Mouse (Mus musculus) right cerebral cortex, adult 18-20 months (tissue): ENCODE measurements at regions not wholly inside any gene's neighbourhood (a gene's known extent, or its start where the extent isn't known, plus 50 kb on each side); places are given as distances from the start of the nearest gene placed in this dataset.
"Not testable (repeated sequence)": the region's sequence is repeated elsewhere in the genome, so short reads cannot be mapped to it uniquely, and the experiment has no call there.

Experiments used
- DNase-seq: peaks from one replicate; pipeline ENCODE4 v3.0.0; 2022; ENCODE audit warnings: mixed read lengths

GRCm38 (mm10) chr8:90046779-90047178, 301.4 kb downstream of the Tox3 start:
- DNase-seq: no peak

GRCm38 (mm10) chr8:90036436-90036835, 311.7 kb downstream of the Tox3 start:
- DNase-seq: no peak

GRCm38 (mm10) chr8:90032572-90032971, 315.6 kb downstream of the Tox3 start:
- no peak for DNase-seq

GRCm38 (mm10) chr8:90031220-90031619, 316.9 kb downstream of the Tox3 start:
- no peak for DNase-seq

- not testable (repeated sequence) for DNase-seq
These were observed 330.2 kb downstream of the Tox3 start for GRCm38 (mm10) chr8:90017958-90018357.

- no peak for DNase-seq
These were observed 334.4 kb downstream of the Tox3 start for GRCm38 (mm10) chr8:90013755-90014154.

GRCm38 (mm10) chr8:90011682-90012409, 336.3 kb downstream of the Tox3 start:
- no peak for DNase-seq

- no peak for DNase-seq
These were observed 338.7 kb downstream of the Tox3 start for GRCm38 (mm10) chr8:90009431-90009830.

GRCm38 (mm10) chr8:90000899-90001640, 347.1 kb downstream of the Tox3 start:
- DNase-seq: peak; percentile 70

- no peak for DNase-seq
These were observed 354.4 kb downstream of the Tox3 start for GRCm38 (mm10) chr8:89993743-89994142.

- DNase-seq: no peak
These were observed 364.3 kb downstream of the Tox3 start for GRCm38 (mm10) chr8:89983859-89984258.

GRCm38 (mm10) chr8:89982551-89982950, 365.6 kb downstream of the Tox3 start:
- DNase-seq: no peak

GRCm38 (mm10) chr8:89981320-89981719, 366.8 kb downstream of the Tox3 start:
- DNase-seq: no peak

- no peak for DNase-seq
These were observed 367.7 kb downstream of the Tox3 start for GRCm38 (mm10) chr8:89980441-89980840.

GRCm38 (mm10) chr8:89962799-89963198, 385.3 kb downstream of the Tox3 start:
- peak; percentile 22 for DNase-seq

GRCm38 (mm10) chr8:89957486-89957885, 390.7 kb downstream of the Tox3 start:
- DNase-seq: no peak

- no peak for DNase-seq
These were observed 391.6 kb downstream of the Tox3 start for GRCm38 (mm10) chr8:89956482-89957020.

- peak; percentile 78 for DNase-seq
These were observed 409.3 kb downstream of the Tox3 start for GRCm38 (mm10) chr8:89938836-89939235.

GRCm38 (mm10) chr8:89934521-89934920, 413.6 kb downstream of the Tox3 start:
- DNase-seq: no peak

GRCm38 (mm10) chr8:89926666-89927232, 421.4 kb downstream of the Tox3 start:
- peak; percentile 14 for DNase-seq

GRCm38 (mm10) chr8:89924697-89925096, 423.4 kb downstream of the Tox3 start:
- DNase-seq: not testable (repeated sequence)

- no peak for DNase-seq
These were observed 434.1 kb downstream of the Tox3 start for GRCm38 (mm10) chr8:89914076-89914475.

- DNase-seq: peak; percentile 7
These were observed 441.9 kb downstream of the Tox3 start for GRCm38 (mm10) chr8:89906200-89906599.

- DNase-seq: no peak
These were observed 442.6 kb downstream of the Tox3 start for GRCm38 (mm10) chr8:89905588-89905987.
